Mouse (Mus musculus): ENCODE results near the gene Kif6. TPM values are rescaled to one million over a fixed set of nuclear protein-coding genes. Genes with fewer than 3 reads are reported as not detected.

Kif6 gene
- total and polyA plus RNA-seq, 2 experiments from 2014 or later = 1.7 to 40.5 TPM

DNA sequence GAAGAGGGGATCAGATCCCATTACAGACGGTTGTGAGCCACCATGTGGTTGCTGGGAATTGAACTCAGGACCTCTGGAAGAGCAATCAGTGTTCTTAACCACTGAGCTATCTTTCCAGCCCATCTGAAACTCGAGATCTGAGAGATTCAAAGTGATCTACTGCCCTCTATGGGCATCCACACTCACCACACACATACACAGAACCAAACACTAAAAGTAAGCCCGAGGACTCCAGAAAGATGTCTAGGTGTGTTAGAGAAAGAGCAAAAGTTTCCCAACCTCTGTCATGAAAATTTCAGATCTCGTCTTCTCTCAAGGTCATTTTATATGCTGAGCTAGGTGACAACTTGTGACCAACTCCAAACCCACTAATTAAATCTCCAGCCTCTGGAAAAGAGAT, 9.5 kb upstream of the Kif6 start:
- Histone ChIP-seq H3K9me3 (replicated peaks; ENCODE audit: control insufficient read depth, low read length) (peaks cover 5% of the 10 kb centered on the region; the same call in 1 of the 2 replicates), H3K4me3 (ENCODE audit: low read depth, low read length) (no peak overlapping the region), H3K4me1 (ENCODE audit: control insufficient read depth, insufficient read depth) (no peaks in the 10 kb centered on the region), H3K36me3 (replicated peaks; ENCODE audit: control insufficient read depth, insufficient read depth, low read length) (no peaks in the 10 kb centered on the region), H3K9ac (replicated peaks; ENCODE audit: low read depth, low read length) (no peak overlapping the region), H3K27ac (ENCODE audit: low read depth) (no peak overlapping the region), H3K4me2 (ENCODE audit: low read depth, low read length) (no peak overlapping the region), H3K27me3 (ENCODE audit: control insufficient read depth, insufficient read depth, low read length) (no peaks in the 10 kb centered on the region)
- DNase-seq (ENCODE audit: low spot score) = no peak
- ATAC-seq (ENCODE audit: insufficient read depth, low read depth) = no peak
- TF ChIP-seq CTCF (IDR thresholded peaks at IDR 0.05; ENCODE audit: low read depth) (no peak), EP300 (IDR thresholded peaks at IDR 0.05; ENCODE audit: low read depth) (no peak)
- 77% methylated on average over 4 of the region's 4 CpGs for WGBS

DNA sequence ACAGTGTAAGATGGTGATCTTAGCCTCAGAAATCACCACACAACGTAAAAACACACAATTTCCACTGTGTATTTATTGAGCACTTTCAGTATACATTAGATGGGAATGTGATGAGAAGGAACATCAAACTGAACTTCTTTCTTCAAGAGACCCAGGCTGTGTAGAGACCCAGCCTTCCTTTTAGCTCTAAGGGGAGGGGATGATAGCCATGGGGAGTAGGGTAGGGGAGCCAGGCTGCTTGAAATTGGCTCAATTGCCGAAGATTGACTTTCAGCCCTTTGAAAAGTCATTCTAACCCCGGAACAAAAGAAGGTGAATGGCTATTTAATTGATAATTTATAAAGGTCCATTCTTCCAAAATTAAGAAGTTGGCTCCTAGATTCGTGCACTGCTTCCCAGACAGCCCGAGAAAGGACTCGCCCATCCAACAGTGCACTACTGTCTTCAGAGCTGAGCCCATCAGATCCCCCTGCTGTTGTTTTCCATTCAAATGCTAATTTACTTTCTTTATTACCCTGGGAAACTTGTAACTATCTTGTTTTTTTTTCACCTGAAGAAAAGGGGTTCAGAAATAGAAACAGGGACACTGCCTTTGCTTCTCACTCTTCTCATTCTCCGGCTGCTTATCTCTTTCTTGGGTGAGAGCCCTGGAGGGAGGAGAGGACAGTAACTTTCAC, 7.4 kb upstream of the Kif6 start:
- no peak for TF ChIP-seq EP300 (IDR thresholded peaks at IDR 0.05; ENCODE audit: low read depth)
- no peak for TF ChIP-seq CTCF (IDR thresholded peaks at IDR 0.05; ENCODE audit: low read depth)
- no peak overlapping the region for H3K27ac ChIP-seq (ENCODE audit: low read depth)
- no peaks in the 10 kb centered on the region for H3K4me1 ChIP-seq (ENCODE audit: control insufficient read depth, insufficient read depth)
- no peak for ATAC-seq (ENCODE audit: insufficient read depth, low read depth)
- H3K27me3 ChIP-seq (ENCODE audit: control insufficient read depth, insufficient read depth, low read length) = no peaks in the 10 kb centered on the region
- H3K9ac ChIP-seq (replicated peaks; ENCODE audit: low read depth, low read length) = no peak overlapping the region
- DNase-seq (ENCODE audit: low spot score) = no peak
- no peak overlapping the region for H3K4me3 ChIP-seq (ENCODE audit: low read depth, low read length)
- H3K36me3 ChIP-seq (replicated peaks; ENCODE audit: control insufficient read depth, insufficient read depth, low read length) = no peaks in the 10 kb centered on the region
- peaks cover 5% of the 10 kb centered on the region; the same call in 1 of the 2 replicates for H3K9me3 ChIP-seq (replicated peaks; ENCODE audit: control insufficient read depth, low read length)
- WGBS = 62% methylated on average over 7 of the region's 7 CpGs
- no peak overlapping the region for H3K4me2 ChIP-seq (ENCODE audit: low read depth, low read length)

DNA sequence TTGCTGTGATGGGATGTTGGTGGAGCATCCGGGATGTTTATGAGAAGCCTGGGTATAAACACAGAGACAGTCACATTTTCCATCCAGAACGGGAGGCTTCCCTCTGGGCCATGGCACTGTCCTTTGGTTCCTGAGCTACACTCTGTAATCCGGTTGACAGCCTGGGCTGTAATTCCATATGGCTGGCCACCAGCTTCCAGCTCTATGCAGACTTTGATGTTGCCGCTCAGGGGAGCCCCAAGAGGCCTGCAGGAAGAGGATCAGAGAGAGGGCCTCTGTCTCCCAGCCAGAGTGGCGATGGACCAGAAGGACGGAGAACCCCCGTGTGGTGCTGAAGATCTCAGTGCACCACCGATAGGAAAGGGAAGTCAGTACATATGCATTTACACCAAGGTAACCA, 4.6 kb upstream of the Kif6 start:
- no peak overlapping the region for H3K9ac ChIP-seq (replicated peaks; ENCODE audit: low read depth, low read length)
- H3K4me3 ChIP-seq (ENCODE audit: low read depth, low read length) = no peak overlapping the region
- 0 out of 2 replicates have a peak, but pooled peaks cover 5% of the 10 kb centered on the region for H3K9me3 ChIP-seq (replicated peaks; ENCODE audit: control insufficient read depth, low read length)
- no peak overlapping the region for H3K27ac ChIP-seq (ENCODE audit: low read depth)
- 51% methylated on average over 8 of the region's 8 CpGs for WGBS
- no peaks in the 10 kb centered on the region for H3K36me3 ChIP-seq (replicated peaks; ENCODE audit: control insufficient read depth, insufficient read depth, low read length)
- TF ChIP-seq EP300 (IDR thresholded peaks at IDR 0.05; ENCODE audit: low read depth) = no peak
- no peak for TF ChIP-seq CTCF (IDR thresholded peaks at IDR 0.05; ENCODE audit: low read depth)
- no peak for ATAC-seq (ENCODE audit: insufficient read depth, low read depth)
- H3K4me1 ChIP-seq (ENCODE audit: control insufficient read depth, insufficient read depth) = peaks cover 4% of the 10 kb centered on the region; the same call in 1 of the 2 replicates
- no peak overlapping the region for H3K4me2 ChIP-seq (ENCODE audit: low read depth, low read length)
- no peak for DNase-seq (ENCODE audit: low spot score)
- H3K27me3 ChIP-seq (ENCODE audit: control insufficient read depth, insufficient read depth, low read length) = no peaks in the 10 kb centered on the region

DNA sequence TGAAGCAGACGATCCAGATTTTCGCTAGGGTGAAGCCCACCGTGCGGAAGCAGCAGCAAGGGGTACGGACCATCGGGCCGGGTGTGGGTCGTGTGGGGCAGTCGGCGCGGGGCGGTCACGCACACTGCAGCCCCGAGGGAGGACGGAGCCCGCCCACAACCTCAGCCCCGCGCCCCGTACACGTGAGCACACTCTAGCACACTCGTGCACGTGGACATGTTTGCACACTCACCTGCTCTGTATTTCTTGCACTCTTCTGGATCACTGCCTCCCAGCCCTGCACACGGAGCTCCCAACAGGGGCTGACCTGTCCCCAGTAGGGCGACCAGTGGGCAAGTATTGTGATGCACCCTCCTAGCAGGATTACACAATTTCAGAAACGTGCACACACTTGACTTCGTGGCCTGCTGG, 310 bp downstream of the Kif6 start:
- Histone ChIP-seq H3K4me2 (ENCODE audit: low read depth, low read length) (peak overlapping the region; percentile 80), H3K4me3 (ENCODE audit: low read depth, low read length) (peak overlapping the region; percentile 43), H3K4me1 (ENCODE audit: control insufficient read depth, insufficient read depth) (peaks cover 8% of the 10 kb centered on the region; the same call in 1 of the 2 replicates), H3K27me3 (ENCODE audit: control insufficient read depth, insufficient read depth, low read length) (no peaks in the 10 kb centered on the region), H3K9ac (replicated peaks; ENCODE audit: low read depth, low read length) (0 out of 2 replicates have a peak overlapping the region, but pooled peaks have one; percentile 18), H3K27ac (ENCODE audit: low read depth) (no peak overlapping the region), H3K36me3 (replicated peaks; ENCODE audit: control insufficient read depth, insufficient read depth, low read length) (no peaks in the 10 kb centered on the region), H3K9me3 (replicated peaks; ENCODE audit: control insufficient read depth, low read length) (no peaks in the 10 kb centered on the region)
- TF ChIP-seq CTCF (IDR thresholded peaks at IDR 0.05; ENCODE audit: low read depth) = no peak
- TF ChIP-seq EP300 (IDR thresholded peaks at IDR 0.05; ENCODE audit: low read depth) = no peak
- DNase-seq (ENCODE audit: low spot score) (no peak), ATAC-seq (ENCODE audit: insufficient read depth, low read depth) (peak; percentile 57)
- 2% methylated on average over 25 of the region's 26 CpGs for WGBS

DNA sequence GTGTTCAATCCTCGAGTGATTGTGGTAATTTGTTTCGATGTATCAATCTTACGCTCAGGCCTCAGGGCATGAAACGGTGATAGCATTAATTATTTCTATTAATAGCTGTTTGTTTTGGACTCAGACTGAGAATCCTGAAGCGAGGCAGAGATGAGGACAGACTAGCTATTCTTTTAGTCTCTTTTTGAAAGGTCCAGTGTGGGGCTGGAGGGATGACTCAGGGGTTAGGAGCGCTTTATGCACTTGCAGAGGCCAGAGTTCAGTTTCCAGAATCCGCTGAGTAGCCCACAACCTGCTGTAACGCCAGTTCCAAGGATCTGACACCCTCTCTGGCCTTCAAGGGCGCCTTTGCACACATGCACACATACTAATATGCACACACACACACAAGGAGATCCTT, 9.6 kb downstream of the Kif6 start:
- H3K27ac ChIP-seq (ENCODE audit: low read depth) = peak overlapping the region; percentile 61
- WGBS = 37% methylated on average over 9 of the region's 9 CpGs
- TF ChIP-seq CTCF (IDR thresholded peaks at IDR 0.05; ENCODE audit: low read depth) (no peak), EP300 (IDR thresholded peaks at IDR 0.05; ENCODE audit: low read depth) (no peak)
- H3K9me3 ChIP-seq (replicated peaks; ENCODE audit: control insufficient read depth, low read length) = no peaks in the 10 kb centered on the region
- ATAC-seq (ENCODE audit: insufficient read depth, low read depth) (no peak), DNase-seq (ENCODE audit: low spot score) (no peak)
- no peak overlapping the region for H3K4me3 ChIP-seq (ENCODE audit: low read depth, low read length)
- H3K4me1 ChIP-seq (ENCODE audit: control insufficient read depth, insufficient read depth) = peaks cover 18% of the 10 kb centered on the region
- no peak overlapping the region for H3K9ac ChIP-seq (replicated peaks; ENCODE audit: low read depth, low read length)
- no peak overlapping the region for H3K4me2 ChIP-seq (ENCODE audit: low read depth, low read length)
- no peaks in the 10 kb centered on the region for H3K36me3 ChIP-seq (replicated peaks; ENCODE audit: control insufficient read depth, insufficient read depth, low read length)
- no peaks in the 10 kb centered on the region for H3K27me3 ChIP-seq (ENCODE audit: control insufficient read depth, insufficient read depth, low read length)
